Mouse (Mus musculus): Measurements from ENCODE around the gene Boc.
"Not testable (repeated sequence)": the region's sequence is repeated elsewhere in the genome, so short reads cannot be mapped to it uniquely, and the experiment has no call there.

The Boc gene

GRCm38 (mm10) chr16:44493868-44494267 is 64.8 kb downstream of the Boc start:
- in situ Hi-C loops (cut with MboI, MseI) = loop anchor here (25.0 kb wide), 1 partner anchor 593 kb away; the partner anchor contains the start of gene Ccdc80

- in situ Hi-C loops (cut with MboI, MseI) = loop anchor here (25.0 kb wide), 1 partner anchor 595 kb away; the partner anchor contains the start of gene Ccdc80
These were observed 66.0 kb downstream of the Boc start for GRCm38 (mm10) chr16:44492706-44493105.

GRCm38 (mm10) chr16:44492151-44492550 is 66.5 kb downstream of the Boc start:
- in situ Hi-C loops (cut with MboI, MseI) = loop anchor here (25.0 kb wide), 1 partner anchor 595 kb away; the partner anchor contains the start of gene Ccdc80

GRCm38 (mm10) chr16:44491051-44491450 is 67.6 kb downstream of the Boc start:
- in situ Hi-C loops (cut with MboI, MseI) = loop anchor here (25.0 kb wide), 1 partner anchor 596 kb away; the partner anchor contains the start of gene Ccdc80

- in situ Hi-C loops (cut with MboI, MseI) = loop anchor here (5.0 to 25.0 kb wide), 2 partner anchors 210 to 600 kb away; partner anchors contain the start of gene Ccdc80
These were observed 71.5 kb downstream of the Boc start for GRCm38 (mm10) chr16:44487194-44487593.

- in situ Hi-C loops (cut with MboI, MseI) = loop anchor here (5.0 to 25.0 kb wide), 2 partner anchors 211 to 601 kb away; partner anchors contain the start of gene Ccdc80
These were observed 72.1 kb downstream of the Boc start for GRCm38 (mm10) chr16:44486612-44487011.

- in situ Hi-C loops (cut with MboI, MseI) = loop anchor here (5.0 to 25.0 kb wide), 2 partner anchors 212 to 602 kb away; partner anchors contain the start of gene Ccdc80
These were observed 73.0 kb downstream of the Boc start for GRCm38 (mm10) chr16:44485691-44486090.

GRCm38 (mm10) chr16:44484831-44485230 is 73.9 kb downstream of the Boc start:
- in situ Hi-C loops (cut with MboI, MseI) = loop anchor here (5.0 to 25.0 kb wide), 2 partner anchors 212 to 602 kb away; partner anchors contain the start of gene Ccdc80

- in situ Hi-C loops (cut with MboI, MseI) = loop anchor here (25.0 kb wide), 1 partner anchor 603 kb away; the partner anchor contains the start of gene Ccdc80
These were observed 74.6 kb downstream of the Boc start for GRCm38 (mm10) chr16:44484079-44484478.

- in situ Hi-C loops (cut with MboI, MseI) = loop anchor here (25.0 kb wide), 1 partner anchor 605 kb away; the partner anchor contains the start of gene Ccdc80
These were observed 76.8 kb downstream of the Boc start for GRCm38 (mm10) chr16:44481599-44482593.

GRCm38 (mm10) chr16:44480616-44481015 is 78.1 kb downstream of the Boc start:
- in situ Hi-C loops (cut with MboI, MseI) = loop anchor here (25.0 kb wide), 1 partner anchor 607 kb away; the partner anchor contains the start of gene Ccdc80

GRCm38 (mm10) chr16:44479852-44480251 is 78.8 kb downstream of the Boc start:
- in situ Hi-C loops (cut with MboI, MseI) = loop anchor here (25.0 kb wide), 1 partner anchor 607 kb away; the partner anchor contains the start of gene Ccdc80

GRCm38 (mm10) chr16:44478767-44479166 is 79.9 kb downstream of the Boc start:
- in situ Hi-C loops (cut with MboI, MseI) = loop anchor here (25.0 kb wide), 1 partner anchor 609 kb away; the partner anchor contains the start of gene Ccdc80

- in situ Hi-C loops (cut with MboI, MseI) = loop anchor here (25.0 kb wide), 1 partner anchor 611 kb away; the partner anchor contains the start of gene Ccdc80
These were observed 82.9 kb downstream of the Boc start for GRCm38 (mm10) chr16:44475682-44476375.

GRCm38 (mm10) chr16:44475281-44475680 is 83.4 kb downstream of the Boc start:
- in situ Hi-C loops (cut with MboI, MseI) = loop anchor here (25.0 kb wide), 1 partner anchor 612 kb away; the partner anchor contains the start of gene Ccdc80

GRCm38 (mm10) chr16:44460922-44461321 is 97.8 kb downstream of the Boc start:
- in situ Hi-C loops (cut with MboI, MseI) = no loop called here

GRCm38 (mm10) chr16:44458826-44459225 is 99.9 kb downstream of the Boc start:
- in situ Hi-C loops (cut with MboI, MseI) = no loop called here

GRCm38 (mm10) chr16:44457858-44458257 is 100.8 kb downstream of the Boc start:
- in situ Hi-C loops (cut with MboI, MseI) = no loop called here

GRCm38 (mm10) chr16:44441913-44442312 is 116.8 kb downstream of the Boc start:
- in situ Hi-C loops (cut with MboI, MseI) = not testable (repeated sequence)

- in situ Hi-C loops (cut with MboI, MseI) = no loop called here
These were observed 123.2 kb downstream of the Boc start for GRCm38 (mm10) chr16:44435481-44435880.
